In genomic region chr11:83223367-83223766, GRCm38 (mm10) we compare ENCODE assay signal across 10 mouse cellular contexts. TPM values are rescaled to one million over a fixed set of nuclear protein-coding genes. Genes with fewer than 3 reads are reported as not detected.
DNase-seq lines count a peak whose midpoint lies in the region; ATAC-seq and TF ChIP-seq lines count a peak whose summit lies in the region.
"Had no signal": no experiment of that assay in that cellular context is flagged by ENCODE, and none has a peak within 500 bp of the region (broad histone marks: within the 10 kb centered on the region; RNA-seq: fewer than 3 reads in every experiment).

No protein-coding gene starts in this region.

- no peak for TF ChIP-seq CTCF in bone marrow macrophage, adult 2 months (IDR thresholded peaks at IDR 0.05; ENCODE audit: low read depth, low read length)

- H3K9ac ChIP-seq in liver, embryonic 11.5 days (ENCODE audit: low read depth, low read length), result no peak overlapping the region

- ATAC-seq in liver, embryonic 11.5 days (replicated peaks; ENCODE audit: low FRiP score), result no peak
- ATAC-seq: intestine, embryonic 16.5 days had no signal

- WGBS in liver, embryonic 11.5 days, result 71% methylated on average over 7 of the region's 7 CpGs

- H3K9me3 ChIP-seq in liver, embryonic 11.5 days (ENCODE audit: control insufficient read depth, low read length), result no peaks in the 10 kb centered on the region

- no peaks in the 10 kb centered on the region for H3K36me3 ChIP-seq in liver, embryonic 11.5 days (ENCODE audit: control insufficient read depth, insufficient read depth, low read length)

- peak overlapping the region; percentile 91 for H3K4me3 ChIP-seq in bone marrow macrophage, adult 2 months (ENCODE audit: insufficient read depth, low read length)
- H3K4me3 ChIP-seq in liver, embryonic 11.5 days (ENCODE audit: low read depth, low read length), result peak overlapping the region; percentile 15; the same call in 1 of the 2 replicates

- H3K4me2 ChIP-seq in liver, embryonic 11.5 days, result no peak overlapping the region

- H3K4me1 ChIP-seq in bone marrow macrophage, adult 2 months (ENCODE audit: control insufficient read depth, insufficient read depth, low read length), result peaks cover 10% of the 10 kb centered on the region
- H3K4me1 ChIP-seq in liver, embryonic 11.5 days (replicated peaks; ENCODE audit: control insufficient read depth, insufficient read depth, low read length), result no peaks in the 10 kb centered on the region

- H3K27ac ChIP-seq in bone marrow macrophage, adult 2 months (ENCODE audit: insufficient read depth, low read depth, low read length), result peak overlapping the region; percentile 62
- no peak overlapping the region for H3K27ac ChIP-seq in liver, embryonic 11.5 days (ENCODE audit: low read depth, low read length)

- no peaks in the 10 kb centered on the region for H3K27me3 ChIP-seq in liver, embryonic 11.5 days (replicated peaks; ENCODE audit: control insufficient read depth, insufficient read depth, low read length)

- DNase-seq in CD4-positive, CD25-positive, alpha-beta regulatory T cell, adult 2 months (ENCODE audit: low read depth, low spot score), result peak; percentile 84
- DNase-seq in liver, embryonic 11.5 days (ENCODE audit: low spot score), result no peak
- peak; percentile 13 for DNase-seq in skeletal muscle tissue, adult 2 months (ENCODE audit: low read depth, low spot score)
- DNase-seq in cerebellum, adult 18-20 months, result no peak
- no peak for DNase-seq in embryo, embryonic 11 days
- DNase-seq in frontal cortex, postnatal 10 days (ENCODE audit: low spot score in 2 of 2), result no peak
- DNase-seq in gastrocnemius, postnatal 4 days (ENCODE audit: low spot score in 2 of 2), result no peak
- DNase-seq: right cerebral cortex, postnatal 4 days had no signal

- no peak for TF ChIP-seq POLR2A in bone marrow macrophage, adult 2 months (IDR thresholded peaks at IDR 0.05; ENCODE audit: borderline replicate concordance, low read depth, low read length)

RNA-seq across cellular contexts. Expression of gene Slfn3, which starts 32.2 kb away (rescaled TPM):
- polyA plus RNA-seq in bone marrow macrophage, adult 2 months (2012; ENCODE audit: insufficient read depth, insufficient read length, missing spikeins), result 4.0 and 6.4 TPM in 2 replicates
- polyA plus RNA-seq in liver, embryonic 11.5 days (2014; fragmentation: Nextera tagmentation; extraction: Ambion mirVana), result 0.71 and 0.83 TPM in 2 replicates
- total RNA-seq in gastrocnemius, postnatal 4 days (2021), result 1 to 10 TPM; 1.5 to 1.9 TPM

RNA-seq across cellular contexts. Expression of gene Slfn4, which starts 48.4 kb away (rescaled TPM):
- 2.3 and 2.9 TPM in 2 replicates for polyA plus RNA-seq in bone marrow macrophage, adult 2 months (2012; ENCODE audit: insufficient read depth, insufficient read length, missing spikeins)
- not detected in 2 replicates for polyA plus RNA-seq in liver, embryonic 11.5 days (2014; fragmentation: Nextera tagmentation; extraction: Ambion mirVana)
- under 1 TPM; 0.12 to 0.16 TPM for total RNA-seq in gastrocnemius, postnatal 4 days (2021)

Comparison
In these comparisons a context has a peak if more than half of its experiments do, and no peak if none do; other contexts are left out.
1. DNase-seq: peak in CD4-positive, CD25-positive, alpha-beta regulatory T cell, adult 2 months (single experiment) and skeletal muscle tissue, adult 2 months (single experiment); none in liver, embryonic 11.5 days (single experiment), cerebellum, adult 18-20 months (0 of 2), embryo, embryonic 11 days (single experiment), frontal cortex, postnatal 10 days (0 of 2) and gastrocnemius, postnatal 4 days (0 of 2).